Mouse (Mus musculus) adrenal gland, postnatal 10 days (tissue): ENCODE measurements around the gene Arsb. TPM values are rescaled to one million over a fixed set of nuclear protein-coding genes. Genes with fewer than 3 reads are reported as not detected.
"Not testable (repeated sequence)": the region's sequence is repeated elsewhere in the genome, so short reads cannot be mapped to it uniquely, and the experiment has no call there.

Experiments used
- DNase-seq: peaks from one replicate; pipeline ENCODE4 v3.0.0; 2021; ENCODE audit warnings: mixed read lengths
- total RNA-seq, 2 experiments: library from RNA; stranded (reverse); gene quantifications; 2 replicates each; pipeline ENCODE4 v1.2.3; 2021

Arsb gene
- total RNA-seq, 2 experiments from 2014 or later: 32.3 to 32.5 TPM

DNA sequence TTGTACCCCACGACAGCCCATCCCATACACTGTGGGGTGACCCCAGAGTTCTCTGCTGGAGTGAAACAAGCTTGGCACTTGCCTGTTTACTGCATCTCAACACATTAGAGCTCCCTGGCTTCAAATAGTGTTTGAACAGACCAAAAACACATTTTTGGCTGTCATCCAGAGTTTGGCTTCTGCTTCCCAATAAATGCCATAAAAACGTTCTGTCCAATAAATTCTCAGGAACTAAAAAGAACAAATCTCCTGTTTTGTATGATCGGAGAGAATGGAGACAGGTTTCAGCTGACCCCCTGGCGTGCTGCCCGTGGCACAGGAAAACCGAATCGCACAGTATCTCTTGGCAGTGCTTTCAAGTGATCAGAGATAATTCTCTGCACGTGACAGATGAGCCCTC, 16.2 kb downstream of the Arsb start:
- DNase-seq: peak; percentile 36

DNA sequence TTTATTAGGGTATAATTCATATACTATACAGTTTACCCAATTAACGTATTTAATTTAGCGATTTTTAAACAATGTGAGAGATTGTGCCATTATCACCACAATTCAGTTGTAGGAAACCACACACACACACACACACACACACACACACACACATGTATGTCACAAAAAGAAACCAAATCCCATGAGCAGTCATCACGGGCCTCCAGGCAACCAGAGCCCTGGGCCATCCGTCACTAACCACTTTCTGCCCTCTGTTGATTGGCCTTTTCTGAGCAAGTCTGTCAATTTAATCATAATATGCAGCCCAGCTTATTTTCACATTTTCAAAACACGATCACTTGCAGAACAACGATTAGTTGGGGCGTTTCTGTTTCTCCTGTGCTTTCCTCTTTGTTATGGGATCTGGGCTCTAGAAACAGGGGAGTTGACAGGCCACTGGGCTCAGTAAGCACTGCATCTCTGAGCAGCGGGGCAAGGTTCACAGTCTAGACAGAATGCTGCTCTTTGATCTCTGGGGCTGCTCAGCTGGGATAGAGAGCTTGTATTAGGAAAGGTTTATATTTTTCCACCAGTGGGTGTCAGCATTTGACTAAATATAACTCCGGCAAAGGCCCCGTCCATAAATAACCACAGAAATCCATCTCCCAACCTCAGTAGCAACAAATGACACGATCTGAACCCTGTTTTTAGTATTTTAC, 21.7 kb downstream of the Arsb start:
- DNase-seq: peak; percentile 51

DNA sequence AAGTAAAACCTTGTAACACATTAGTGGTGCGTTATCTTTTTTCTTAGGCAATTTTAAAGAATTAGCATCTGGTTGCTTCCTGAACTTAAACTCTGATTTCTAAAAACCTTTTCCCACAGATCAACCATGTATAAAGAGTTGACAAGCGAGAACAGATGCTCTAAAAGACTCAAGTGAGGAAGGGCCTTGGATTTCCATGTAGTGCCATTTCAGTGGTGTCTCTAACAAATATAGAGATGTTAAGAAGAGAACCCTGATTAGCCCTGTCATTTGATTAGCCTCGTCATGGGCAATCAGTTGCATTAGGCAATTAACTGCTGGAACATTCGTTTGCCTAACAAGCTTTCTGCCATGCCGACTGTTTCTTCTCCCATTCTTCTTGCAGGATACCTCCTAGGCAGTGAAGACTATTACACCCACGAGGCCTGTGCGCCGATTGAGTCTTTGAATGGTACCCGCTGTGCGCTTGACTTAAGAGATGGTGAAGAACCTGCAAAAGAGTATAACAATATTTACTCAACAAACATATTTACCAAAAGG, 22.3 kb downstream of the Arsb start:
- no peak for DNase-seq

DNA sequence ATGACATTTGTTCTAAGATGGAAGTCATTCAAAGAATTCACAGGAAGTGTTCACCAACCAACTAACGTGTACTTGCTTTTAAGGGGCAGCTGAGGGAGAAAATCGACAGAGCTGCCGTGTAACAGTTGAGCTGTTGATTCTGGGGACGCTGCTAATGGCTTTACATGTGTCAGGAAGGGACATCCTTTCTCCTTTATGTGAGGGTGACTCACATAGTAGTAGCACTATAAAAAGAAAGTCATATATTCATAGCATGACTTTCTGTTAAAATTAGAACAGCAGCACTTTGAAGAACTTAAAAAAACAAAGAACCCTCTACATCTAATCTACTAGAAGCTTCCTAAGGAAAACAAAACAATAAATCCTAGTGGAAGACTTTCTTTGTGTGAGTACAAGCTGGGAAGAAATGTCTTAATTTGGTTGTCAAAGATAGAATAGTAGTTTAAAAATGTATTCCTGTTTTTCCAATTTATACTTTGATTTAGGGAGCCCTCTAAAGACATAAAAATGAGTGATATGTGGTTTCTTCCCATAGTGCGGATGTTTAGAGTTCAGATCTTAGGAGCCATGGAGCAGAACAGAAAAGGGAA, 25.7 kb downstream of the Arsb start:
- DNase-seq: no peak

DNA sequence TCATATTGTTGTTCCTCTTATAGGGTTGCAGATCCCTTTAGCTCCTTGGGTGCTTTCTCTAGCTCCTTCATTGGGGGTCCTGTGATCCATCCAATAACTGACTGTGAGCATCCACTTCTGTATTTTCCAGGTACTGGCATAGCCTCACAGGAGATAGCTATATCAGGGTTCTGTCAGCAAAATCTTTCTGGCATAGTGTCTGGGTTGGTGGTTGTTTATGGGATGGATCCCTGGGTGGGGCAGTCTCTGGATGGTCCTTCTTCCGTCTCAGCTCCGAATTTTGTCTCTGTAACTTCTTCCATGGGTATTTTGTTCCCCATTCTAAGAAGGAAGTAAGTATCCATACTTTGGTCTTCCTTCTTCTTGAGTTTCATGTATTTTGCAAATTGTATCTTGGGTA, 38.9 kb downstream of the Arsb start:
- DNase-seq: not testable (repeated sequence)

DNA sequence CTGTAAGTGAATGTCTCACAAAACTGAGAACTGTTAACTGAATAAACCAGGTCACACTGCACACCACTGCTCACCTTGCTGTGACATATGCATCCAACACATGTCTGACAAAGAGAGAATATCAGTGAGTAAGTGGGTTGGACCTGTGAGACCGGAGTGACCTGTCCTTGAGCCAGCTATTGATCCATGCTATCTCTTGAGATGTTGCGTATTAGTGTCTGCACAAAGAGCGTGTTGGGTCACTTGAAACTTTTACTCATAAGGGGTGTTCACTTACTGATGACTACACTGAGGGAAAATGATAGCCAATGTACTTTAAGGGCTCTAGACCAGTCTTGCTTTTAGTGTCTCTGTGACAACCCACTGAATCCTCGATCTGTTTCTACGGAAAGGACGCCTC, 42.7 kb downstream of the Arsb start:
- no peak for DNase-seq

DNA sequence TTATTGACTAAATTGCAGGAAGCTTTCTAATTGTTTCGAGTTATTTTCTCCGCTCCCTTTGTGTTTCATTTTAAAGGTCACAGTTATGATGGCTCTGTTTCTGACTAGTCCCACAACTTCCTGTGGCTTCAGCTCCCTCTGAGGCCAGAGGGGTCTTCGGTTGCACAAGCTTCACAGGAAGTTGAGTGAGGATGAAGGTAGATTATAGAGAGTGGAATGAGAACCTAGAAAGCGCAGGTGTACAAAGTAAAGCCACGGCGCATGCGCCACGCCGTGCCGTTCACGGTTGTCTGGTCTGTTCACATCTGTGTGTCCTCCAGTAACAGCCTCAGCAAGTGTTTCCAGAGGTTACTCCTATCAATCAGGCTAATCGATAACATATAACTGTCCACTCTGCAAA, 43.2 kb downstream of the Arsb start:
- no peak for DNase-seq

DNA sequence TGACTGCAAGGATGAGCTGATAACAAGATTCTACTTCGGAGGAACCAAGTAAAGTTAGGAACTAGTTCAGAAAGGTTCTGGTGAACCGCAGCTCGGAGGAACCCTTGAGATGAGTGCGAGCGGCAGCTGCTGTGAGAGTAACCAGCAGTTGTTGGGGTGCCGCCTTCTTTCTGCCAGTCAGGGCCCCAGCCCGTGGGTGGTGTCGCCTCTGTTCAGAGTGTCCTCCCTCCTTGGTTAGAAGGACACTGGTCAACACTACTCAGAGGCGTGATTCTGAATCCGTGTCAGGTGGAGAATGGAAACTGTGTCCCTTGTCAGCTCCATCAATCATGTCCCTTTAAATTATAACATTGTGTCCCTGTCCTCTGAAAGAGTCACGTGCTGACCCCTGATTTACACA, 43.7 kb downstream of the Arsb start:
- no peak for DNase-seq

DNA sequence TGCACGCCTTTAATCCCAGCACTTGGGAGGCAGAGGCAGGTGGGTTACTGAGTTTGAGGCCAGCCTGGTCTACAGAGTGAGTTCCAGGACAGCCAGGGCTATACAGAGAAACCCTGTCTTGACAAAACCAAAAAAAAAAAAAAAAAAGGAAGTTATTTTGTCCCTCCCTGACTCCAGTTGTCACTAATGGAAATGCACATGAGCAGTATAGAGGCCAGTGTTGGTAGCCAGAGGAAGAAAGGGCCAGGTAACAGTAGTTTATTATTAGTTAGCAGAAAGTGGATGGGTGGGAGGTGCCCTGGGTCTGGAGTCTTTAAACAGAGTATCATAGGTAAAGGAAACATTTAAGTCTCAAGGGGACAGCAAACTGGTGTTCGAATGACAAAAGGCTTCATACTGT, 44.7 kb downstream of the Arsb start:
- no peak for DNase-seq

DNA sequence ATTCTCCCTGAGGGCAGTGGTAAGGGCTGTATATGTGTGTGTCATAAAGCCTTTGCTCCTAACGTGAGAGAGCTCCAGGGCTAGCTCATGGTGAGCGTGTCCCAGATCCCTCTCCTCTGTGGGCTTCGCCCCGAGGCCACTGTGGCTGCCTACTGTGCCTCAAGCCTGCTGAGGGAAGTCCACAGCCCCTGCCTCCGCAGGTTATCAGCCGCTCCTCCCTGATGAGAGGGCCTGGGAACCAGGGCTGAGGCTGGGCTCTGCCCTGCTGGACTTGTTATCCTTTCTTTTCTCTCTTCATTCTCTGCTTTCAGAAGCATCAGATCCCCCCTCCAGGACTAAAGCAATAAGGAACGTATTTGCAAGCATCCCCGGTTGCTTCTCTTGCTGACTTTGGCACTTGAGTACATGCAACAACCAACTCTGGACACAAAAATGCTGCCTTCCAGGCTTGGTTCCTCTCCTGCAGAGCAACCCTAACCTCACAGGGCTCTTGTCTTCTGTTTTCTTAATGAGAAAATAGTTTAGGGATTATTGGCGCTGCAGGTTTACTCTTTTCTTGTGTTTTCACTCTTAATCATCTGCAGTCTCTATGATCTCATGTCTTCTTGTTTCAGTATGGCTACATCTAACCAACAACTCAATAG, 45.4 kb downstream of the Arsb start:
- DNase-seq: no peak

DNA sequence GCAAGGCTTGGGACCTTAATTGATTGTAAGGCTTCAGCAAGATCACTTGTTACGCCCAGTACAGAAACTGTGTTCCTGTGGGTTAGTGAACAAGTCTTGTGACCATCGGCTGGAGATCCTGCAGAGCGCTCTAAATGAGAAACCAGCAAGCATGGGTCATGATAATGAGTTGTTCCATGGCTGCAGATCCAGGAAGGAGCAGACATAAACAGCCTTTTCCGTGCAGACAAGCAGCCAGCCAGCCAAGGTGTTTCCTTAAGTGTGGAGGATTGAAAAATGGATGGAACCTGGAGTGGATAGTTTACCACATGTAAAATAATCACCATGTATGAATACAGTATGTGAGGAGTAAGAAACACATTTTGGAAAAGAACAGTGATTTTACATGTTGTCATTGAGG, 48.7 kb downstream of the Arsb start:
- no peak for DNase-seq

DNA sequence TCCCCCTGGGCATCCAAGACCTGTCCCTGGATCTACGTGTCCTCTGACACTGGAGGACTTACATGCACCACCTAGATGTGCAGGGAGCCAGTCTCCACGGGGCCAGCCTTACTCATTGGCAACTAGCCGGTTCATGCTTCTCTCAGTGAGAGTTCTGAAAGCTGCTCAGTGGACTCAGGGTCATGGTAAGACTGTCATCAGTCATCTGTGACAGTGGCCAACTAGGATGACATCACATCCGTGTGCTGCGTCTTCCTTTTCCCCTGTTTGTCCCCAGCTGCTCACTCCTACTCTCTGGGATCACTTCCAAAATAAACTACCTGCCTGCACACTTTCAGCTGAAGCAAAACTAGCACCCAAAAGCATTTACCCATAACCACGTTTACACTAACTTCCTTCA, 50.6 kb downstream of the Arsb start:
- DNase-seq: peak; percentile 61

DNA sequence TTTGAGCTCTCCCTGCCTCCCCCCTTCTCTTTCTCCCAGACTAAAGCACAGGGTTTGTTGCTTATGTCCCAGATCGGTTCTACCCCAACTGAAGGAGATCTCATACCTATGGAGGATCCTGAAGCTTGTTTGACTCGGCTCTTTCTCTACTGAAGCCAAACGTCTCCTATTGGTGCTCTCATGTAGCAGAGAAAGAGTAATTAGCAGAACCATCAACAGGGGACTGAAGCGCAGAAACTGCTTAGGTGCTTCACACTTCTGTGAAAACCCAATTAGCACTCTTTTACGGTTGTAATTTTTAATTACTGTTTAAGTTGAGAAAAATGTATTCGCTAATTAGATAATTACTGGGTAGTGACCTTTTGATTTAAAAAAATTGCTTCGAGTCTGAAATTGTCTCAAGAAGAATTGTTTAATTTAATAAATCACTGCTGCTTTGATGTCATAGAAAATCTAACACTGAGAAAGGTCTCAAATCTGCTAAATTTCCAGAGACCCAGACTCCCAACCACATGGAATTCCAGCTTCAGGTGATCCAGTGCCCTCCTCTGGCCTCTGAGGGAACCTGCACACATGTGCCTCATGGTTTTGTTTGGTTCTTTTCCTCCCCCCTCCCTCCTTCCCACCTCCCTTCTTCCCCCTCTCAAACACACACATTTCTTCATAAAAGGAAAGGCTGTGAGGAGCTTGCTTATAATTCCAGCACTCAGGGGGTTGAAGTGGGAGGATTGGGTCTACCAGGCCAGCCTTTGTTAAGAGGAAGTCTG, 54.5 kb downstream of the Arsb start:
- no peak for DNase-seq

DNA sequence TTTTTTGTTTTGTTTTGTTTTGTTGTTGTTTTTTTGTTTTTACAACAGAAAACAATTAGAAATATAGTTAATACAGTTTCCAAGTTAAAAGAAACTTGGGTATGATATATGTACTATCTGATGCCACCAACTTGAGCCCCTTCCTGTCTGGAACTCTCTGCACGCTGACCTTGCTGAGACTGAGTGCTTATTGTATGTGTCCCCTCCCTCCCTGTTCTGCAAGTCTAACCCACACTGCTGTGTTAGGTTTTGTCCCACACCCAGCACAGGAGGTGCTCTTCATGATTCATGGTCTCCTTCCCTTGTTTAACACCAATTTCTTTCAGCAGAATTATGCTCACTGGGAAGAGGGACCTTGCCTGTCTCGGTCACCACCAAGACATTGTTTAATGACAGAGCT, 56.3 kb downstream of the Arsb start:
- DNase-seq: no peak

DNA sequence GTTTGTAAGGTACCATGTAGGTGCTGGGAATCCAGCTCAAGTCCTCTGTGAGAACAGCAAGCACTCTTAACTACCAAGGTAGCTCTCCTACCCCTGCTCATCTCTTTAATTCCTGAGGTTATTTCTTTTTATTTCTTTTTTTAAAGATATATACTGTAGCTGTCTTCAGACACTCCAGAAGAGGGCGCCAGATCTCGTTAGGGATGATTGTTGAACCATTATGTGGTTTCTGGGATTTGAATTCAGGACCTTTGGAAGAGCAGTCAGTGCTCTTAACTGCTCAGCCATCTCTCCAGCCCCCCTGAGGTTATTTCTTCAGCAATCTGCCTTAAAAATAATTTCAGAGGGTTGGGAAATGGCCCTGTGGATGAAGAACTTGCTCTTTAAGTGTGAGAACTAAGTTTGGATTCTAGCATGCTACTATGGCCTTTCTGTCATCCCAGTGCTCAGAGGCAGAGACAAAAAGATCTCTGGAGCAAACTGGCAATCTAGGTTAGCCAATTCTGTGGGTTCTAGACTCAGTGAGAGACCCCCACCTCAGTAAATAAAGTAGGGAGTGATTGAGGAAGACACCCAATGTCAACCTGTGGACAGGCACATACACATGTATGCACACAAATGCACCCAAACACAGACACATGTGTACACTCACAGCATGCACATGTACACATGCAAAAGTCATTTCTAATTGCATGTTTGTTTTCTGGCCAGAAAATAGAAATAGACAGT, 58.3 kb downstream of the Arsb start:
- no peak for DNase-seq

DNA sequence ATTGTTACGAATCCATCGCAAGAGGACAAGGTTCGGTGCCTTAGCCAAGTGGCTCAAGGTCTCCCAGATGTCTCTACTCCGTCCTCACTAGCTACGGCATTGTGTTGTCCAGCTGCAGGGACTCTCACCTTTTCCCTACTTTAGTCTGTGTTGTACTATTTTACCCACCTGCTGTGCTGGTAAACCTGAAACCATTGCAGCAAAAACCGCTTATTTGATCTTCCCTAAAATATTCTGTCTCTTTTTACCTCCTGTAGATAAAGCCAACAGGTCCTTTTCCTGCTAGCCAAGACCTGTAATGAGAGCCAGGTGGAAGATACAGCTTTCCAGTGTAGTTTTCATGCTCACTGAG, 58.8 kb downstream of the Arsb start:
- DNase-seq: no peak

DNA sequence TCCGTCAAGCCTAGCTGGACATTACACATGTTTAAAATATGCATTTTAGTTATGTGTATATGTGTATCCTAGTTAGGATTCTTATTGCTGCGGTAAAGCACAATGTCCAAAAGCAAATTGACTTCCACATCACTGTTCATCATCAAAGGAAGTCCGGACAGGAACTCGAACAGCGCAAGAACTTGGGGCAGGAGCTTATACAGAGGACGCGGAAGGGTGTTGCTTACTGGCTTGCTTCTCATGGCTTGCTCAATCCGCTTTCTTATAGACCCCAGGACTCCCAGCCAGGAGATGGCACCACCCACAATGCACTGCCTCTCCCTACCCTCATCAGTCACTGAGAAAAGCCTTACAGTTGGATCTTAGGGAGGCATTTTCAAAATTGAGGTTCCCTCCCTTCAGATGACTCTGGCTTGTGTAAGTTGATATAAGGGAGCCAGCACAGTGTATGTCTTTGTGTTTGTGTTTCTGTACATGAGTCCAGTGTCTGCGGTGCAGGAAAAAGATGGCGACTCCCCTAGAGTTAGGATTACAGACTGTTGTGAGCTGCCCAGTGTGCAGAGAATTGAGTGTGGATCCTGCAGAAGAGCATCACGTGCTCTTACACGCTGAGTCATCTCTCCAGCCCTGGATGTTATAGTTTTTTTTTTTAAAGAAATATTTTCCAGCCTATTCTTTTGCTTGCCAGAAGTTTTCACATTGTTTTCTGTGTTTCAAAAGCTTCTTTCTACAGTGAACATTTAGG, 66.2 kb downstream of the Arsb start:
- no peak for DNase-seq

DNA sequence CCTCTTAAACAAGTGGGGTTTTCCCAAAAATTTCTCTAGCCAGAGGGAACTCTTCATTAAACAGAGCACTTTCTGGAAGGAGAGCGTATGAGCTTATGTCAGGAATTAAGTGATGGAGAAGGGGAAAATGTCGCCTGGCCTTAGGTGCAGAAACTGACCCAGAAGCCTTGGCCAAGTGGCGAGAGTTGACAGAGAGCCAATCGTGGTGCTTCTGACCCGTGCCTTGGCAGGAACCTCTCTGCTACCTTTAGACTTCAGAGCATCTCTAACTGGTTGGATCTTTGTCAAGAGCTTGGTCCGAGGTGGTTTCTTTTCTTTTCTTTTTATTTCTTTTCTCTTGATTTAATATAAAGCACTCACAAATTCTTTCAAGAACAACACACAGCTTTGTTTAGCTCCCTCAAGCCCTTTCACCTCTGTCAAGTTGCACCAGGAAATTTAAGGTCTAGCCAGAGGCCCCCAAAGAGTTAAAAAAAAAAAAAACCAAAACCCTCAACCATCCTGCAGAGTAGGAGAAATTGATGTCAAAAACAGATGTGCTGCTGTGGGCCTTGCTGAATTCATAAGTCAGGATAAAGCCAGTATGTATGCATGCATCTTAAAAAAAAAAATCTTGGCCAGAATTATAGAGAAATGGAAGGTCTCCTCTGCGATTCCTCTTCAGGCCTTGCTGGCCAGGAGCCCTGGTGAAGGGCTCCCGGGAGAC, 67.2 kb downstream of the Arsb start:
- peak; percentile 32 for DNase-seq

DNA sequence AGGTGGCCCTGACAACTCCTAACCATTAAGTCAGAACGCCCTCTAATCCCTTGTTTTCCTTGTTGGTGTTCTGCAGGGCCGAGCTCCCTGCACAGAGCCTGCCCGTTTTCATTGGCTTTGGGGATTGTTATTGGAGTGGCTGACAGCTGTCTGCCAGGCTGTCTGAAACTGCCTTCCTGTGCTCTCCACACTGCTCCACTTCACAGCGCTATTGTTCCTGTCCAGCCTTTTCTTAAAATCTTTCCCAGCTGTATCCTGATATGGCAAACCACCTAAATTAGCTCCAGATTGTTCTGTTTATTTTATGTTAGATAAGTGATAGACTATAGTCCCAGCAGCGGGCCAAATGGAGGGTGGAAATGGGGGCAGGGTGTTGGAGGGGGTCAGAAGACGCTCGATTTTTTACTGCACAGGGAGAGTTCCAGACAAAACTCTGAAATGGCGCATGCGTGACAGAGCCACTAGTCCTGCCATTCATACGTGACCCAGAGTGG, 67.8 kb downstream of the Arsb start:
- DNase-seq: peak; percentile 29

DNA sequence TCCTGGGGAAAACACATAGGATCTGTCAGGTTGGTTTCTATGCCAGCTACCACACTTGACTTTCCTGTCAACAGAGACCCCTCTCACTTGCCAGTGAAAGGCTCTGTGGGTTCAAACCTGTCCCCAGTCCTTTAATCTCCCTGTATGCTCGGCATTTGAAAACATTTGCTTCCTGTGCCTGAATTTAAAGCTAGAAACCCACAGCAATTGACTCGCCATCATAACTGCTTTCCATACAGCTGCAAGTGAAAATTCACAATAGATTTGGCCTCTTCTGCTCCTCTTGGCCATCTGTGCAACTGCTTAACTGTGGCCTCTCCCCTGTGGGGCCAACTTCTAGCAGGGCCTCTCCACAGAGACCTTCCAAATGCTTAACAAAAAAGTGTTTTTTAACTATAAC, 68.3 kb downstream of the Arsb start:
- DNase-seq: no peak

DNA sequence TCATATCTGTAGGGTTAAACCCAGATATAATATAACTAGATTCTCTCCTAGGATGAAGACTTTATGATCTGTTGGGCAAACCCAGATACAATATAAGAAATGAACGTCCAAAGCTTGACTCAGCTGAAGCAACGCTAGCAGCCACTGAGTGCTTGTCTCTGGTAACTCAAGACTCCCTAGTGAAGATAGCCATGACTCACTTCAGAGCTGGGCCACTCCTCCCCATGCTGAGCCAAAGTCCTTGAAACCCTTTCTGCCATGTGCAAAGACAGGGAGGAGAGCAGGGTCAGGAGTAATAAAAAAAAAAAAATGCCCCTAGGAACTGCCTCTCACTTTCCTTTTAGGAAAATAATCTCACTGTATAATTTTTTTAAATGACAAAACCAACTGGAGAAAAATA, 68.7 kb downstream of the Arsb start:
- DNase-seq: peak; percentile 69
